Mouse (Mus musculus) kidney, adult 2 months (tissue): ENCODE measurements around the gene Rev1.

ENCODE experiments used
- CTCF ChIP-seq: fragments of 200-500 bp; conservative IDR thresholded peaks from 2 replicates; pipeline ENCODE4 v1.5.1; 2011; ENCODE audit warnings: low read depth, mild to moderate bottlenecking, control low read depth, low read length, moderate library complexity, mixed read lengths; ENCODE audit not compliant: insufficient read depth, insufficient read length
- POLR2A ChIP-seq: fragments of 200-500 bp; IDR thresholded peaks from one replicate; pipeline ENCODE4 v1.6.1; 2011; ENCODE audit warnings: low read depth, low read length, control low read depth

- TF ChIP-seq POLR2A, result no peak
- TF ChIP-seq CTCF, result no peak
Measured at GRCm38 (mm10) chr1:38171874-38172273, 42.3 kb upstream of the Rev1 start.
